ENCODE assay signal across 8 mouse cellular contexts in the genomic region with DNA sequence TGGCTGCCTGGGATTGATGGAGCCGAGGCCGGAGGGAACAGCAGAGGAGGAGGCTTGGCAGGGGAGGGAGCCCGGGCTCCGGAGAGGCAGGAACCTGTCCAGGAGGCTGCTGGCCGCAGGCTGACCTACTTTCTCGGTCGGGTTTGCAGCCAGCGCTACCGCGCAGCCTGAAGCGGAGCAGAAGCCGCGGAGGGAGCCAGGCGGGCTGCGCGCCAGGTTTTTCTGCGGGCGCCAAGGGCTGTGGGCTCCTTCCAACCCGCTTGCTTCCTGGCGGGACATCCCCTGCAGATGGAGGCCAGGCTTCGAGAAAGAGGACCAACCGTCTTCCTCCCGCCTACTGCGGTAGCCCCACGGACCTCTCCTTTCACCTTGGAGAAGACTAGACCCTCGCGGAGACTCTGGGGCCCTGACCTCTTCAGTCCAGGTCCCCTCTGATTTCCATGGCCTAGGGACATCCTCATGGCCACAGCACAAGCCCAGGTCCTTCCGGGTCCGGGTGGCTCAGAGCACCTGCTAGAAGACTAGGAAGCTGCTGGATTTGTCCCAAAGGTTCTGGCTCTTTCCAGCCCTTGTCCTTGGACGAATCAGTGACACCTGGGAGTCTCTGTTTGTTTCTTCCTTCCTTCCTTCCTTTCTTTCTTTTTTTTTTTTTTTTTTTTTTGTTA. TPM values are rescaled to one million over a fixed set of nuclear protein-coding genes. Genes with fewer than 3 reads are reported as not detected.
DNase-seq lines count a peak whose midpoint lies in the region; ATAC-seq and TF ChIP-seq lines count a peak whose summit lies in the region.

No protein-coding gene starts in this region.

- ATAC-seq in forebrain, embryonic 14.5 days = peak; percentile 68
- no peak for ATAC-seq in heart, embryonic 15.5 days (replicated peaks; ENCODE audit: insufficient number of reproducible peaks, insufficient read depth, low FRiP score, low read depth)
- ATAC-seq in kidney, postnatal 0 days (replicated peaks; ENCODE audit: low FRiP score, low read depth) = no peak
- ATAC-seq in midbrain, embryonic 16.5 days = peak; percentile 76

- peaks cover 17% of the 10 kb centered on the region for H3K4me1 ChIP-seq in cerebellum, adult 2 months (ENCODE audit: control insufficient read depth, insufficient read depth, low read length)
- no peaks in the 10 kb centered on the region for H3K4me1 ChIP-seq in forebrain, embryonic 14.5 days (ENCODE audit: control insufficient read depth, insufficient read depth, low read length)
- peaks cover 6% of the 10 kb centered on the region for H3K4me1 ChIP-seq in heart, embryonic 15.5 days (replicated peaks)
- H3K4me1 ChIP-seq in kidney, postnatal 0 days (replicated peaks; ENCODE audit: insufficient read depth, low read length) = 0 out of 2 replicates have a peak, but pooled peaks cover 5% of the 10 kb centered on the region
- H3K4me1 ChIP-seq in liver, adult 2 months (ENCODE audit: control insufficient read depth, insufficient read depth, low read length) = no peaks in the 10 kb centered on the region; the same call in none of the 2 replicates
- no peaks in the 10 kb centered on the region for H3K4me1 ChIP-seq in midbrain, embryonic 16.5 days (ENCODE audit: control insufficient read depth, insufficient read depth, low read length)
- H3K4me1 ChIP-seq in testis, adult 2 months (ENCODE audit: control insufficient read depth, insufficient read depth, low read length) = peaks cover 6% of the 10 kb centered on the region

- under 1% methylated on average over 30 of the region's 30 CpGs for WGBS in cerebellum, adult 2 months
- WGBS in forebrain, embryonic 14.5 days = 4% methylated on average over 30 of the region's 30 CpGs
- WGBS in heart, embryonic 15.5 days = 2% methylated on average over 30 of the region's 30 CpGs
- WGBS in kidney, postnatal 0 days = 3% methylated on average over 30 of the region's 30 CpGs
- WGBS in liver, adult 2 months = 3% methylated on average over 30 of the region's 30 CpGs
- 4% methylated on average over 30 of the region's 30 CpGs for WGBS in midbrain, embryonic 16.5 days

- DNase-seq in cerebellum, adult 2 months = peak; percentile 98
- peak; percentile 83 for DNase-seq in forebrain, embryonic 14.5 days (ENCODE audit: low spot score)
- DNase-seq in kidney, postnatal 0 days (ENCODE audit: low spot score) = peak; percentile 49
- peak; percentile 68 for DNase-seq in liver, adult 2 months (ENCODE audit: extremely low read depth, low read depth, low spot score)
- no peak for DNase-seq in thymus, postnatal 14 days

- H3K4me3 ChIP-seq in cerebellum, adult 2 months (replicated peaks; ENCODE audit: insufficient read depth, low read depth, low read length) = peak overlapping the region; percentile 40
- H3K4me3 ChIP-seq in forebrain, embryonic 14.5 days (ENCODE audit: low read depth, low read length) = peak overlapping the region; percentile 21
- peak overlapping the region; percentile 34 for H3K4me3 ChIP-seq in heart, embryonic 15.5 days
- H3K4me3 ChIP-seq in kidney, postnatal 0 days (replicated peaks; ENCODE audit: low read depth, low read length) = peak overlapping the region; percentile 26
- no peak overlapping the region; the same call in 1 of the 2 replicates for H3K4me3 ChIP-seq in liver, adult 2 months (ENCODE audit: insufficient read depth, low read depth, low read length)
- H3K4me3 ChIP-seq in midbrain, embryonic 16.5 days (ENCODE audit: low read depth, low read length) = peak overlapping the region; percentile 28
- peak overlapping the region; percentile 19 for H3K4me3 ChIP-seq in testis, adult 2 months (ENCODE audit: control insufficient read depth, low read depth, low read length)

- H3K9ac ChIP-seq in forebrain, embryonic 14.5 days (ENCODE audit: low read length) = peak overlapping the region; percentile 45; the same call in 1 of the 2 replicates
- H3K9ac ChIP-seq in heart, embryonic 15.5 days = peak overlapping the region; percentile 19; the same call in 1 of the 2 replicates
- peak overlapping the region; percentile 56; the same call in 1 of the 2 replicates for H3K9ac ChIP-seq in kidney, postnatal 0 days (ENCODE audit: low read depth, low read length)
- H3K9ac ChIP-seq in liver, adult 2 months (ENCODE audit: low read depth, low read length) = no peak overlapping the region
- H3K9ac ChIP-seq in midbrain, embryonic 16.5 days (ENCODE audit: low read depth, low read length) = peak overlapping the region; percentile 32

- peak overlapping the region; percentile 54 for H3K4me2 ChIP-seq in forebrain, embryonic 14.5 days (ENCODE audit: low read length)
- H3K4me2 ChIP-seq in heart, embryonic 15.5 days = peak overlapping the region; percentile 66
- H3K4me2 ChIP-seq in kidney, postnatal 0 days (ENCODE audit: low read length) = peak overlapping the region; percentile 61
- peak overlapping the region; percentile 56 for H3K4me2 ChIP-seq in midbrain, embryonic 16.5 days (ENCODE audit: low read length)

- no peaks in the 10 kb centered on the region for H3K9me3 ChIP-seq in forebrain, embryonic 14.5 days (replicated peaks; ENCODE audit: control insufficient read depth, low read length)
- no peaks in the 10 kb centered on the region for H3K9me3 ChIP-seq in heart, embryonic 15.5 days (replicated peaks)
- H3K9me3 ChIP-seq in kidney, postnatal 0 days (replicated peaks; ENCODE audit: low read length) = no peaks in the 10 kb centered on the region
- H3K9me3 ChIP-seq in midbrain, embryonic 16.5 days (replicated peaks; ENCODE audit: control insufficient read depth, low read length, poor library complexity, severe bottlenecking) = no peaks in the 10 kb centered on the region

- H3K36me3 ChIP-seq in forebrain, embryonic 14.5 days (ENCODE audit: control insufficient read depth, insufficient read depth, low read length) = no peaks in the 10 kb centered on the region
- H3K36me3 ChIP-seq in heart, embryonic 15.5 days = no peaks in the 10 kb centered on the region
- no peaks in the 10 kb centered on the region for H3K36me3 ChIP-seq in kidney, postnatal 0 days (ENCODE audit: insufficient read depth, low read length)
- no peaks in the 10 kb centered on the region for H3K36me3 ChIP-seq in liver, adult 2 months (ENCODE audit: control insufficient read depth, insufficient read depth, low read length)
- H3K36me3 ChIP-seq in midbrain, embryonic 16.5 days (ENCODE audit: control insufficient read depth, insufficient read depth, low read length) = no peaks in the 10 kb centered on the region
- no peaks in the 10 kb centered on the region for H3K36me3 ChIP-seq in testis, adult 2 months (ENCODE audit: control insufficient read depth, insufficient read depth, low read length)

- no peaks in the 10 kb centered on the region for H3K79me2 ChIP-seq in liver, adult 2 months (ENCODE audit: control insufficient read depth, insufficient read depth, low read length)

- no peaks in the 10 kb centered on the region for H3K27me3 ChIP-seq in cerebellum, adult 2 months (ENCODE audit: control insufficient read depth, insufficient read depth, low read length)
- 0 out of 2 replicates have a peak, but pooled peaks cover 4% of the 10 kb centered on the region for H3K27me3 ChIP-seq in forebrain, embryonic 14.5 days (replicated peaks; ENCODE audit: control insufficient read depth, insufficient read depth, low read length)
- H3K27me3 ChIP-seq in heart, embryonic 15.5 days = peaks cover 20% of the 10 kb centered on the region
- 0 out of 2 replicates have a peak, but pooled peaks cover 4% of the 10 kb centered on the region for H3K27me3 ChIP-seq in kidney, postnatal 0 days (ENCODE audit: insufficient read depth, low read length)
- H3K27me3 ChIP-seq in liver, adult 2 months (ENCODE audit: control insufficient read depth, insufficient read depth, low read length) = no peaks in the 10 kb centered on the region
- H3K27me3 ChIP-seq in midbrain, embryonic 16.5 days (ENCODE audit: control insufficient read depth, insufficient read depth, low read depth, low read length) = no peaks in the 10 kb centered on the region
- no peaks in the 10 kb centered on the region for H3K27me3 ChIP-seq in testis, adult 2 months (ENCODE audit: control insufficient read depth, insufficient read depth, low read length)

- peak; percentile 34; the same call in 1 of the 2 replicates for TF ChIP-seq POLR2A in cerebellum, adult 2 months (IDR thresholded peaks at IDR 0.05; ENCODE audit: borderline replicate concordance, insufficient read depth, low read length)
- TF ChIP-seq POLR2A in liver, adult 2 months (IDR thresholded peaks at IDR 0.05; ENCODE audit: extremely low read depth, insufficient read depth, low read length) = no peak
- TF ChIP-seq POLR2A in testis, adult 2 months (IDR thresholded peaks at IDR 0.05; ENCODE audit: control insufficient read depth, low read depth, low read length) = no peak

- no peak for TF ChIP-seq CTCF in cerebellum, adult 2 months (IDR thresholded peaks at IDR 0.05; ENCODE audit: borderline replicate concordance, insufficient read depth, low read depth, low read length)
- no peak for TF ChIP-seq CTCF in kidney, postnatal 0 days (IDR thresholded peaks at IDR 0.05; ENCODE audit: low read depth)
- TF ChIP-seq CTCF in liver, adult 2 months (IDR thresholded peaks at IDR 0.05; ENCODE audit: low read depth, low read length) = no peak
- TF ChIP-seq CTCF in testis, adult 2 months (IDR thresholded peaks at IDR 0.05; ENCODE audit: control insufficient read depth, insufficient read depth, insufficient replicate concordance, low read depth, low read length) = no peak

- H3K27ac ChIP-seq in cerebellum, adult 2 months (ENCODE audit: insufficient read depth, low read length) = peak overlapping the region; percentile 99
- no peak overlapping the region for H3K27ac ChIP-seq in forebrain, embryonic 14.5 days (ENCODE audit: low read depth, low read length)
- no peak overlapping the region for H3K27ac ChIP-seq in heart, embryonic 15.5 days
- no peak overlapping the region for H3K27ac ChIP-seq in kidney, postnatal 0 days
- no peak overlapping the region for H3K27ac ChIP-seq in liver, adult 2 months (replicated peaks; ENCODE audit: insufficient read depth, low read depth, low read length)
- no peak overlapping the region for H3K27ac ChIP-seq in midbrain, embryonic 16.5 days (ENCODE audit: low read length)
- no peak overlapping the region for H3K27ac ChIP-seq in testis, adult 2 months (ENCODE audit: control insufficient read depth, insufficient read depth, low read depth, low read length)

RNA-seq across cellular contexts. Expression of gene Cmc2, which starts 57.8 kb away (rescaled TPM):
- 23.1 and 28.2 TPM in 2 replicates for polyA plus RNA-seq in cerebellum, adult 2 months (2012; rRNA removed)
- polyA plus RNA-seq in forebrain, embryonic 14.5 days (2014; fragmentation: Nextera tagmentation; extraction: Ambion mirVana) = 43.1 and 52.6 TPM in 2 replicates
- polyA plus RNA-seq in heart, embryonic 15.5 days (2015; fragmentation: Nextera tagmentation; extraction: Ambion mirVana) = 98.4 and 142 TPM in 2 replicates
- 97.8 and 100 TPM in 2 replicates for polyA plus RNA-seq in kidney, postnatal 0 days (2015; fragmentation: Nextera tagmentation; extraction: Ambion mirVana)
- 9.3 and 10.9 TPM in 2 replicates for total RNA-seq in liver, adult 2 months (2014; rRNA removed)
- 4.2 and 5.2 TPM in 2 replicates for polyA plus RNA-seq in liver, adult 2 months (2012; rRNA removed)
- polyA plus RNA-seq in midbrain, embryonic 16.5 days (2015; fragmentation: Nextera tagmentation; extraction: Ambion mirVana) = 25.7 and 27.3 TPM in 2 replicates
- polyA plus RNA-seq in testis, adult 2 months (2012; rRNA removed) = 12.0 and 12.8 TPM in 2 replicates

RNA-seq across cellular contexts. Expression of gene Cenpn, which starts 58.0 kb away (rescaled TPM):
- 2.5 TPM in 2 replicates for polyA plus RNA-seq in cerebellum, adult 2 months (2012; rRNA removed)
- polyA plus RNA-seq in forebrain, embryonic 14.5 days (2014; fragmentation: Nextera tagmentation; extraction: Ambion mirVana) = 18.5 and 23.7 TPM in 2 replicates
- 22.9 and 26.5 TPM in 2 replicates for polyA plus RNA-seq in heart, embryonic 15.5 days (2015; fragmentation: Nextera tagmentation; extraction: Ambion mirVana)
- 18.7 and 21.8 TPM in 2 replicates for polyA plus RNA-seq in kidney, postnatal 0 days (2015; fragmentation: Nextera tagmentation; extraction: Ambion mirVana)
- total RNA-seq in liver, adult 2 months (2014; rRNA removed) = 0.74 and 1.3 TPM in 2 replicates
- 0.44 and 0.72 TPM in 2 replicates for polyA plus RNA-seq in liver, adult 2 months (2012; rRNA removed)
- polyA plus RNA-seq in midbrain, embryonic 16.5 days (2015; fragmentation: Nextera tagmentation; extraction: Ambion mirVana) = 6.4 and 6.9 TPM in 2 replicates
- polyA plus RNA-seq in testis, adult 2 months (2012; rRNA removed) = 141 TPM in 2 replicates

Comparison
In these comparisons a context has a peak if more than half of its experiments do, and no peak if none do; other contexts are left out.
1. ATAC-seq: peak in forebrain, embryonic 14.5 days (single experiment) and midbrain, embryonic 16.5 days (single experiment); none in heart, embryonic 15.5 days (single experiment) and kidney, postnatal 0 days (single experiment).
2. Peak in every context shown above with its lines, with median percentiles within 50 percentile points of each other: H3K4me2 ChIP-seq.